Mouse (Mus musculus): ENCODE measurements around the gene Nphs1. TPM values are rescaled to one million over a fixed set of nuclear protein-coding genes. Genes with fewer than 3 reads are reported as not detected.

The Nphs1 gene
- 3.8 and 5.2 TPM in 2 replicates for polyA plus RNA-seq (2016; fragmentation: Nextera tagmentation; extraction: Ambion mirVana)

DNA sequence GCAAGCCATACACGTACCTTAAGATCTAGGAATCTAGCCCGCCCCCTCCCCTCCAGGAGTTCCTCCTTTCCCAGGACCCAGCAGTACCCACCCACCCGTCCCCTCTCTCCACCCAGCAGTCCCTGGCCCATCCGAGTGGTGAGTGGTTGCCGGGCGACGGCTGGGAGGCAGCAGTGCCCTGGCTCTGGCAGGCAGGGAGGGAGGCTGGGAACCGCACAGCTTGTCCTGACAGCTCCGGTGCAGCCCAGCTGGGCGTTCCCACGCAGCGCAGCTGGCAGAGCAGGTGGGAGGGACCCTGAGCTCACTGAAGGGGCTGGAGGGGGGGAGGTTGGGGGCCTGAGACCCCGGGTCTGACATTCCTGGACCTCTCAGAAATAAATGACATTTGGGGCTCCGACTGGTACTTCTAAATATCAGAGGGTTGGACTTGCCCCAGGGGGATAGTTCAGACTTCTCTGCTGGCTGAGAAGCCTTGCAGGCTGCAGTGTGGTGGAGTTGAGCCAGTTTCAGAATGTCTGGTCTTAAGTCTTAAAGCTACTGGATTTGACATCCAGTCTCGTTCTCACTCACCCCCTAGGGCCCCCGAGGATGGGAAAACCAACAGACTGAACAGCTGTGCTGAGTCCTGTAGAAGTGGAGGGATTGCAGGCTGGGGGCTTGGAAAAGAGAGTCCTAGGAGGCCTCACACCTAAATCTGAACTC, at the start of gene Nphs1, which contains the start of gene Kirrel2:
Gene Nphs1, plus strand, starts transcription at position 687 of the 702 bp plus-strand sequence.
Gene Kirrel2, minus strand, starts transcription at position 62 of the 702 bp plus-strand sequence.
- H3K9ac ChIP-seq = peak within 1 kb of the TSS; percentile 32; the same call in 1 of the 2 replicates
- ATAC-seq (ENCODE audit: low FRiP score) = peak; percentile 91
- 1% methylated on average over 16 of the region's 16 CpGs for WGBS

DNA sequence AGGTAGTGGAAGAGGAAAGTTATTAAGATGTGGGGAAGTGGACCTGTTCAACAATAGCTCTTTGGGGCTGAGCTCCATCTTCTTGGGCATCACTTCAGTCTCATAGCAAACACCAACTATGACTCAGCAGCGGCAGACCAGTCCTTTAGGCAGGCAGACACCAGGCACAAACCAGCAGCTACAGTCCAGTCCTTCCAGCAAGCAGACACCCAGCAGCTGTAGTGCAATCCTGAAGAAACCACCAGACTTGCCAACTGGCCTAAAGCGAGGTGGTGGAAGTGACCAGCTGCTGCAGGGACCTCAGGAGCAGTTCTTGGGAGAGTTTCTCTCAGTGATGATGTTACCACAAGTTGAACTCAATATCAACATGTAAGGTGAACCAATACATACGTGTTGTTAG, 49.5 kb upstream of the Nphs1 start:
- H3K4me1 ChIP-seq = no peaks in the 10 kb centered on the region
- H3K9me3 ChIP-seq (replicated peaks) = no peaks in the 10 kb centered on the region
- H3K27me3 ChIP-seq = peaks cover 6% of the 10 kb centered on the region; the same call in 1 of the 2 replicates
- H3K4me2 ChIP-seq (replicated peaks) = no peak overlapping the region
- H3K4me3 ChIP-seq = no peak overlapping the region
- H3K27ac ChIP-seq = no peak overlapping the region
- 88% methylated on average over 3 of the region's 3 CpGs for WGBS
- H3K9ac ChIP-seq = no peak overlapping the region
- no peaks in the 10 kb centered on the region for H3K36me3 ChIP-seq
- no peak for ATAC-seq (ENCODE audit: low FRiP score)

More for the DNA sequence above, at the start of gene Nphs1, which contains the start of gene Kirrel2:
- peaks cover 46% of the 10 kb centered on the region for H3K4me1 ChIP-seq
- no peaks in the 10 kb centered on the region for H3K9me3 ChIP-seq (replicated peaks)
- peak within 1 kb of the TSS; percentile 53 for H3K4me2 ChIP-seq (replicated peaks)
- H3K27me3 ChIP-seq = peaks cover 97% of the 10 kb centered on the region
- peak within 1 kb of the TSS; percentile 69 for H3K27ac ChIP-seq
- no peaks in the 10 kb centered on the region for H3K36me3 ChIP-seq
- H3K4me3 ChIP-seq = peak within 1 kb of the TSS; percentile 30

DNA sequence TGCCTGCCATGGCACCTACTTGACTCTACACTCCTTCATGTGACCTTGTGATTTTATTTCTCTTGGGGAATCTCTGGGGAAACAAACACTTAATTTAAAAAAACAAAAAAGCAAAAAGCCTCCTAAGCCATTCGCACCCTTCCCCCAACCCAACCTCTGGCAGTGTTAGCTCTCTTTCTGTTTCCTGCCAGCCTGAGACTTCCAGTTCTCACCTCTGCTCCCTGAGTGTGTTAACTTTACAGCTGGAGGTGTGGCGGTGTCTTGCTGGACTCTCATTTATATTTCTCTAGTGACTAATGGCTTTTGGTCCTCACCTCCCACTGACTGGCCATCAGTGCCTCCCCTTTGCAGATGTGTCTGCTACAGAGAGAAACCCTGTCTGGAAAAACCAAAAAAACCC, 48.3 kb upstream of the Nphs1 start:
- Histone ChIP-seq H3K4me1 (no peaks in the 10 kb centered on the region), H3K4me3 (no peak overlapping the region), H3K4me2 (replicated peaks) (no peak overlapping the region), H3K9me3 (replicated peaks) (no peaks in the 10 kb centered on the region), H3K27me3 (peaks cover 6% of the 10 kb centered on the region; the same call in 1 of the 2 replicates), H3K9ac (no peak overlapping the region), H3K36me3 (no peaks in the 10 kb centered on the region), H3K27ac (no peak overlapping the region)
- no peak for ATAC-seq (ENCODE audit: low FRiP score)
- 74% methylated on average over 2 of the region's 2 CpGs for WGBS

DNA sequence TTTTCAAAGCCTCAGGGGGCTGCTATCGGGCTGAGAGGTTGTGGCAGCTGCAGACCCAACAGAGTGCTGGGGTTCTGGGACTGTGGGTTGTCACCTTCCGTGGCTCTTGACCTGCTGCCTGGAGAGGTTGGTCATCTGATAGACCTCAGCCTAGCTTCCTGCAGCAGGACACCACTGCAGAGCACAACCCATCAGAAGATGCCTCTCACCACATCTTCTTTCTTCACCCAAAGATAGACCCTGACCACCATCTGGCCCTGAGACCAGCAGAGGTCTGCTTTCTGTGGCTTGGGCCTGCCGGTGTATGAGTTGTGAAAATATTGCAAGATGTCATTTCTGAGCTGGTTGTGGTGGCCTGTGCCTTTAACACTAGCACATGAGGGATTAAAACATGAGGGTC, 47.1 kb upstream of the Nphs1 start:
- ATAC-seq (ENCODE audit: low FRiP score) = no peak
- no peak overlapping the region for H3K9ac ChIP-seq
- no peaks in the 10 kb centered on the region for H3K36me3 ChIP-seq
- no peak overlapping the region for H3K4me3 ChIP-seq
- H3K27ac ChIP-seq = no peak overlapping the region
- WGBS = 70% methylated on average over 3 of the region's 3 CpGs
- no peak overlapping the region for H3K4me2 ChIP-seq (replicated peaks)
- H3K9me3 ChIP-seq (replicated peaks) = no peaks in the 10 kb centered on the region
- no peaks in the 10 kb centered on the region for H3K4me1 ChIP-seq
- peaks cover 6% of the 10 kb centered on the region; the same call in 1 of the 2 replicates for H3K27me3 ChIP-seq

DNA sequence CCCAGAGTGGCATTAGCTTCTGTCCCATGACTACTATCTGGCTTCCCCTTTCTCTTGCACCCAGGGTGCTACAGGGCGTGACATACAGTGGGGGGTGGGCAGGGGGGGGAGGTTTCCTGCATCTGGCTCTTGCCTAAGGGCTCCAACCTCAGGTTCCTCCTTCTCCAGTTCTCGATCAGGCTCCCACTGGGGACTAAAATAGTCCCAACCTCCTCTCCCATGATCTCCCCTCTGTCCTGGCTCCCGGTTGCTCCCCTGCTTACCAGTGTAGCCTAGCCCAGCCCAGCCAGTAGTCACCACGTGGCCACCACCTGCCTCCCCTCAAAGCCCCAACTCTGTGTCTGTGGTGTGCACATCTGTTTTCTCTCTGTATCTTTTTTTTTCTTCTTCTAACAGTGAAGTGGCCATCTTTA, 45.4 kb upstream of the Nphs1 start:
- no peak for ATAC-seq (ENCODE audit: low FRiP score)
- Histone ChIP-seq H3K4me3 (no peak overlapping the region), H3K4me1 (no peaks in the 10 kb centered on the region), H3K36me3 (no peaks in the 10 kb centered on the region), H3K9ac (no peak overlapping the region), H3K9me3 (replicated peaks) (no peaks in the 10 kb centered on the region), H3K27ac (no peak overlapping the region), H3K4me2 (replicated peaks) (no peak overlapping the region), H3K27me3 (peaks cover 6% of the 10 kb centered on the region; the same call in 1 of the 2 replicates)
- WGBS = 66% methylated on average over 4 of the region's 4 CpGs

DNA sequence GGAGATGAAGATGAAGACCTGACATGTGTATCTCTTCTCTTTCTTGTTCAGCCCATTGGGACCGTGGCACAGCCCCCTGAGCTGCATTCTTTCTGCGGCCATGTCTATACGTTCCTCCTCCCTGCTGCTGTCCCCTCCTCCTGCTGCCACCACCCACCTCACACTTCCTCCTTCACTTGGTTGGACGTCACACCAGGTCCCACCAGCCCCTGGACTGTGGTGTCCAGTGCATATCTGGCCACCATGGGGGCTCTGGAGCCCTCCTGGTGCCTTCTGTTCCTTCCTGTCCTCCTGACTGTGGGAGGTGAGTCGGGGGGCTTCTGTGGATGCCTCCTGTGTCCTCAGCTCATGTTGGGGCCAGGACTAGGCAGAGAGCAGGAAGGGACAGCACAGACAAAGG, 44.5 kb upstream of the Nphs1 start, which contains the start of gene Tyrobp:
Gene Tyrobp, plus strand, starts transcription at position 165 of the 400 bp plus-strand sequence.
- Histone ChIP-seq H3K36me3 (no peaks in the 10 kb centered on the region), H3K27me3 (peaks cover 6% of the 10 kb centered on the region; the same call in 1 of the 2 replicates), H3K4me1 (no peaks in the 10 kb centered on the region), H3K27ac (no peak within 1 kb of the TSS), H3K4me2 (replicated peaks) (no peak within 1 kb of the TSS), H3K9me3 (replicated peaks) (no peaks in the 10 kb centered on the region), H3K4me3 (no peak within 1 kb of the TSS), H3K9ac (no peak within 1 kb of the TSS)
- 70% methylated on average over 5 of the region's 5 CpGs for WGBS
- ATAC-seq (ENCODE audit: low FRiP score) = no peak

DNA sequence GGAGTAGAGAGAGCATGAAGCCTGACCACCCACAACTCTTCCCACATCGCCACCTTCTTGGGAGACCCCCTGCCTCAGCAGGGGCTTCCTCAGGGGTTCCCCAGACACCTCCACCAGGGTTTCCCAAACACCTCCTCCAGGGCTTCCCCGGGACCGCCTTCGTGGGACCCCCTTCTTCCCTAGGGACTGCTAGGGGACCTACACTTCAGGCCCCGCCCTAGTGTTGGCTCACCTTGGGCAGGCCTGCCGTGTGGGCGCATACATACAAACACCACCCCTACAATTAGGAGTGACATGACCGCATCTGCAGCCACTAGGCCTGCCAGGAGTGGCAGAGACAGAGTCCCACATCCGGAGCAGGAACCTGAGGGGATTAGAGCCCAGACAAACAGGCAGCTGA, 40.3 kb upstream of the Nphs1 start:
- no peak overlapping the region for H3K27ac ChIP-seq
- ATAC-seq (ENCODE audit: low FRiP score) = no peak
- no peaks in the 10 kb centered on the region for H3K36me3 ChIP-seq
- H3K4me3 ChIP-seq = no peak overlapping the region
- 81% methylated on average over 9 of the region's 9 CpGs for WGBS
- H3K27me3 ChIP-seq = peaks cover 10% of the 10 kb centered on the region
- no peak overlapping the region for H3K4me2 ChIP-seq (replicated peaks)
- peaks cover 11% of the 10 kb centered on the region for H3K4me1 ChIP-seq
- H3K9me3 ChIP-seq (replicated peaks) = no peaks in the 10 kb centered on the region
- H3K9ac ChIP-seq = no peak overlapping the region

DNA sequence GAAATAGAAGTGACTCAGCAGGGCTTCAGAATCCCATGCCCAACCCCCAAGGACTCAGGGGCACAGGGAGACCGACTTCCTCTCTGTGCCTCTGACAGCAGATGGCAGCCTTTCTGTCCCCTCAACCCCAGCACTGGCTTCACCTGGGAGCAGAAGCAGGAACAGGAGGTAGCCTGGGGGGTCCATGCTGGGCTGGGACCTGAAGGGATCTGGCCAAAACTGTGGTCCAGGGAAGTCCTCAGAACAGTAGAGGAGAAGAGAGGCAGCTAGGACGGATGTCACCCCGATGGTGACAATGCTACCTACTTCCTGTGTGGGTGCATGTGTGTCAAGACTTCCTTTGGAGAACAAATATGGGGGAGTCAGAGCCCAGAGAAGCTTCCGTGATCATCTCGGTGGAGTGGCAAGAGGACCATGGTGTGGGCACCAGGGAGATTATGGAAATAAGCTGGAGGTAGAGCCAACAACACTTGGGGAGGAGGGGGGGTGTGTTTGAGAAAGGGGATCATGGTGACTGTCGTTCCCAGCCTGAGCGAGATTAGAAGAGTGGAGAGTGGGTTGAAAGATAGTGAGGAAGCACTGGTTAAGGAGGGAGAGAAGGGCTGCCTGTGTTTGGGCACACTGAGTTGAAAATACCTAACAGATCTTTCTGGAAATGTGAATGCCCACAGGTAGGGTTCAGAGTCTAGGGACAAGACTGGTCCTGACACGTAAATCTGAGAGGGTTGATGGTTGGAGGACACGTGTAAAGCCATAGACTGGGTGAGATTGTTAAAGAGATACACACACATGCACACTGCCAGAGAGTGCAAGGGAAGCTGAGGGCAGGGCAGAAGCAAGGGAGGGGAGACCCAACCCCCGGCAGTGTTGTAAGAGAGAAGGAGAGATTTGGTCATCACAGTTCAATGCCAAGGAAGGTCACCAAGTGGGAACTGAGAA, 38.3 kb upstream of the Nphs1 start, which contains the start of gene Hcst:
Gene Hcst, minus strand, starts transcription at position 294 of the 939 bp plus-strand sequence.
- Histone ChIP-seq H3K27me3 (peaks cover 10% of the 10 kb centered on the region), H3K9me3 (replicated peaks) (no peaks in the 10 kb centered on the region), H3K27ac (no peak within 1 kb of the TSS), H3K36me3 (no peaks in the 10 kb centered on the region), H3K9ac (no peak within 1 kb of the TSS), H3K4me2 (replicated peaks) (no peak within 1 kb of the TSS), H3K4me3 (no peak within 1 kb of the TSS), H3K4me1 (peaks cover 17% of the 10 kb centered on the region)
- ATAC-seq (ENCODE audit: low FRiP score) = no peak
- 72% methylated on average over 10 of the region's 10 CpGs for WGBS

DNA sequence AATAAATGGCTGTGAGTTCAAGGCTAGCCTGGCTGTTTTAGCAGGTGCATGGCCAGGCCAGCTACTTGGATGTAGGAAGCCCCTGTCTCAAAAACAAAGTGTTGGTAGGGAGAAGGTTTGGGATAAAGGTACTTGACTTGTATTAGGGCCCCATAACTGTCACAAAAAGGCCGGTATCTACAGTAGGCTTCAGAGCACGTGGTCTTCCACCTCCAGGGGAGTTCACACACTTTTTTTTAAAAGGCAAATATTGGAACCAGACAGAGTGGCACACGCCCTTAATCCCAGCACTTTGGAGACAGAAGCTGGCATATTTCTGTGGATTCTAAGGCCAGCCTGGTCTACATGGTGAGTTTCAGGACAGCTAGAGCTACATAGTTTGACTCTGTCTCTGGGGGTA, 37.4 kb upstream of the Nphs1 start:
- ATAC-seq (ENCODE audit: low FRiP score) = no peak
- Histone ChIP-seq H3K4me2 (replicated peaks) (no peak overlapping the region), H3K4me3 (no peak overlapping the region), H3K9me3 (replicated peaks) (no peaks in the 10 kb centered on the region), H3K4me1 (peaks cover 17% of the 10 kb centered on the region), H3K36me3 (no peaks in the 10 kb centered on the region; the same call in 1 of the 2 replicates), H3K9ac (no peak overlapping the region), H3K27me3 (peaks cover 10% of the 10 kb centered on the region), H3K27ac (no peak overlapping the region)
- WGBS = 88% methylated on average over 3 of the region's 3 CpGs

DNA sequence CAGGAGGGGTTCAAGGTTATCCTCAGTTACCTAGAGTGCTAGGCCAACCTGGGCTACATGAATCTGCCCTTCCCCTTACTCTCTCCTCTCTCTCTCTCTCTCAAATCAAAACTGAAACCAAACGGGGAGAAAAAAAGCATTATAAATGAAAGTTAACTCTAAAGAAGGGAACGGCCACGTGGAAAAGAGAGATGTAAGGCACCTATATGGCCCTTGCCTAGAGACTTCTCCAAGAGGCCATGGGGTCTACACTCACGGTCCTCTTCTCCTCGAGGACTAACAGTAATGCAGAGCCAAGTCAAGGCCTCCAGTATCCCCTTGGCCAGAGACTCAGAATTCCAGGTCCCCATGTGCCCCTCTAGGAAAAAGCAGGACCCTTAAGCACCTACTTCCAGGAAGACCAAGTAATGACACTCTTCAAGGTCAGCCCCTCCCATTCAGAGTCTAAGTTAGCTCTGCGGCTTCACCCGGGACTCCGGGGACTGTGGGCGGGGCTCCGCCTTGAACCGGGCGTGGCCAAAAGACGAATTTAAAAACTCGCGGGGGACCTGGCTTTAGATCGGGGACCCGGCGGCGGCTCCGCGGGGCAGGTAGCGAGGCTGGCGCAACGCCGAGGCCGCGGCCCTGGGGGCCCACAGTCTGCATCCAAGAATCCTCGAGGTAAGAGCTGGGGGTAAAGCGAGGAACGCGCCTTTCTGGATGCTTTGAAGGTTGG, 36.8 kb upstream of the Nphs1 start, which contains the start of gene Nfkbid:
Gene Nfkbid, plus strand, starts transcription at position 558 of the 715 bp plus-strand sequence.
- WGBS = 9% methylated on average over 31 of the region's 31 CpGs
- Histone ChIP-seq H3K4me3 (peak within 1 kb of the TSS; percentile 54), H3K27me3 (peaks cover 10% of the 10 kb centered on the region), H3K9ac (peak within 1 kb of the TSS; percentile 63), H3K27ac (no peak within 1 kb of the TSS; the same call in 1 of the 2 replicates), H3K4me2 (replicated peaks) (peak within 1 kb of the TSS; percentile 95), H3K4me1 (peaks cover 17% of the 10 kb centered on the region), H3K36me3 (no peaks in the 10 kb centered on the region; the same call in 1 of the 2 replicates), H3K9me3 (replicated peaks) (no peaks in the 10 kb centered on the region)
- 0 out of 2 replicates have a peak, but pooled peaks have one; percentile 15 for ATAC-seq (ENCODE audit: low FRiP score)

DNA sequence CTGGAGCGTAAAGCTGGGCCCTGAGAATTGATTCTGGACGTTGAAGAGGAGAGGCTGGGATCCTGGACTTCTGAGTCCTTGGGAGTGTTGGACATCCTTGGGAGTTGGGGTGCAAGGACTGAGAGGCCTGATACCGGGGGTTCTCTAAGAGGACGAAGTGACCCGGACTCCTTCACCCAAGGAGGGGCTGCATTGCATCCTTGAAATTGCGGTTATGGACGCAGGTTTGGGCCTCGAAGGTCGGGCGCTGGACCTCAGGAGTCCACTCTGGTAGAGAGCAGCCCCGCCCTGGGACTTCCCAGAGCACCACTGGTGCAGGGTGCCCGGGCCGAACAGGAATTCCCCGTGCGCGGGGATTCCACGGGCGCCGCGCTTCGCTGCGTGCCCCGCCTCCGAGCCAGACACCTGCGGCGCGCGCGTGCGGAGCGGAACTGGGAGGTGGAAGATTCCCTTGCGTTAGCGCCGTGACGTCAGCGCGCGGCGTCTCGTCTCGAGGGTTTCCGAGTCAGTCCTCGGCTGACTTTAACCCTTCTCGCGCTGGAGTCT, 36.2 kb upstream of the Nphs1 start:
- no peak overlapping the region; the same call in 1 of the 2 replicates for H3K27ac ChIP-seq
- ATAC-seq (ENCODE audit: low FRiP score) = peak; percentile 82
- H3K4me3 ChIP-seq = peak overlapping the region; percentile 54
- peaks cover 10% of the 10 kb centered on the region for H3K27me3 ChIP-seq
- H3K9ac ChIP-seq = peak overlapping the region; percentile 63
- no peaks in the 10 kb centered on the region for H3K9me3 ChIP-seq (replicated peaks)
- H3K36me3 ChIP-seq = peaks cover 4% of the 10 kb centered on the region; the same call in 1 of the 2 replicates
- H3K4me1 ChIP-seq = peaks cover 17% of the 10 kb centered on the region
- peak overlapping the region; percentile 95 for H3K4me2 ChIP-seq (replicated peaks)
- under 1% methylated on average over 45 of the region's 45 CpGs for WGBS

Data from hindbrain, embryonic 12.5 days (tissue).